Mouse (Mus musculus): Measurements from ENCODE around the gene Lrfn1. TPM values are rescaled to one million over a fixed set of nuclear protein-coding genes. Genes with fewer than 3 reads are reported as not detected.
A peak's percentile ranks its signal among the peaks of the same experiment; 100 is the strongest.

Gene Lrfn1
- total RNA-seq, 2 experiments from 2014 or later = 19.1 to 19.6 TPM

- peak; percentile 69 to 74 for DNase-seq (ENCODE audit: low spot score in 2 of 2)
Measured at GRCm38 (mm10) chr7:28446446-28446845, 5.3 kb upstream of the Lrfn1 start.

DNA sequence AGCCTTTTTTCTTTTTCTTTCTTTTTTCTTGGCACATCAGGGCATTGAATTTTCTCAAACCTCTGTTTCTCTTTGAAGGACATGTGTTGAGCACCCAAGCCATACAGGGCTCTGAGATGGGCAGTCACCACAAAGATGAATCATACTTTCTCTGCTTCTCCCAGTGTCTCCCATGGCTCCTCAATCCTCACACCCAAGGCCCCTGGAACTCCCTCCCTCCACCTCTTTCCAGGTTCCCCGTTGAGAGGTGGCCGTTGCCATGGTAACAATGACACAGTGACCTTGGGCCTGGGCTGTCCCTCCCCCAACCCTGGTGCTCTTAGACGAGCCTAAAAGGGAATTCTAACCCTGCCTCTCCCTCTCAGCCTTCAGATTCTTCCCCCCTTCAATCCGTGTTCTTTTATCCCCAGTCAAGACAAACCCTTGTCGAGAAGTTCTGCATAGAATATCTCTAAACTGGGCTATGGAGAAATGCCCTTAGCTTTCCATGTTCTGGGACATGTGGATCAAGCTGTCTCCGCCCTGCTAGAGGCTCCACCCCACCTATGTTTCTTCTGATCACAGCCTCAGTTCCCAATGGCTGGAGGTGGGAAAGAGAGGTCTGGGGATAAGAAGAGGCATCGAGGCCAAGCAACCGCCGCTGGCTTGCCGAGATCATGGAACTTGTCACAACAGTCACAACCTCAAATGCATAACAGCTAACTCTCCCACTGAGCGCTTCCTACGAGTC is 4.5 kb upstream of the Lrfn1 start:
- DNase-seq (ENCODE audit: low spot score in 2 of 2) = no peak

- no peak for DNase-seq (ENCODE audit: low spot score in 2 of 2)
Measured at GRCm38 (mm10) chr7:28447865-28448820, 3.6 kb upstream of the Lrfn1 start.

DNA sequence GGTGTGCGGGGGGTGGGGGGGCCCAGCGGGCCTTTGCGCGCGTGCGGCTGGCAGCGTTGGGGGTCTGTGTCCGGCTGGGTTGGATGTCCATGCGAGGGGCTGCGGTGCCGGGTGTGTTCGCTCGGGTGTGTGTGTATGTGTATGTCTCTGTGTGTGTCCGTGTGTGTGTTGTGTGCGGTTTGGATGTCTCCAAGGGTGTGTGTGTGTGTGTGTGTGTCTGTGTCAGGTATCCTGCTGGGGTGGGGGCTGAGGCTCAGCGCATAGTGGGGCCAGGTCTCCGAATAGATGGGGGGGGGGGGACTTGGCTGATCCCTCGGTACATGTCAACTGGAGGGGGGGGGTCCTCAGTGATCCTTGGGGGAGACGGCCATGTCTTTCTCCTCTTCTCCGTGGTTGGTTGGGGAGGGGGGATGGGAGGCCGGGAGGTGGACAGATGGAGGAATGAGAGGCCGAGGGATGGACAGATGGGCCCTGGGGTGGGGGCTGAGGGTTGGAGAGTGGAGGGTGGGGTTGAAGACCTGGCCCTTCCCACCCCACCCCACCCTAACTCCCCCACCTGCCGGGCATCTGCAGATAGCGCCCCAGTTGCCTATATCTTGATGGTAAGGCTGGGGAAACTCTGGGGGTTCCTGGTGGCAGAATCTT is 703 bp downstream of the Lrfn1 start:
- DNase-seq (ENCODE audit: low spot score in 2 of 2) = no peak

DNA sequence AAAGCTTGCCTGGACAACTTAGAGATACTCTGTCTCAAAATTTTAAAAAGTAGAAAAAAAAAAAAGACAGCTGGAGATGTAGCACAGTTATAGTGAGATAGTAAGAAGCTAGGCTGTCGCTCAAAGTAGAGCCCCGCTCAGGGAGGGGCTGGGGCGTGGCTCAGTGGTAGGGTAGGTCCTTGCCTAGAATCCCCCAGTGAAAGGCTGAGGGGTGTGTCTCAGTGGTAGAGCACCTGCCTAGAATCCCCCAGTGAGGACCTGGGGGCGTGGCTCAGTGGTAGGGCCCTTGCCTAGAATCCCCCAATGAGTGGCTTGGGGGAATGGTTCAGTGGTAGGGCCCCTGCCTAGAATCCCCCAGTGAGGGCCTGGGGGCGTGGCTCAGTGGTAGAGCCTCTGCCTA is 8.6 kb downstream of the Lrfn1 start:
- DNase-seq (ENCODE audit: low spot score in 2 of 2) = no peak

DNA sequence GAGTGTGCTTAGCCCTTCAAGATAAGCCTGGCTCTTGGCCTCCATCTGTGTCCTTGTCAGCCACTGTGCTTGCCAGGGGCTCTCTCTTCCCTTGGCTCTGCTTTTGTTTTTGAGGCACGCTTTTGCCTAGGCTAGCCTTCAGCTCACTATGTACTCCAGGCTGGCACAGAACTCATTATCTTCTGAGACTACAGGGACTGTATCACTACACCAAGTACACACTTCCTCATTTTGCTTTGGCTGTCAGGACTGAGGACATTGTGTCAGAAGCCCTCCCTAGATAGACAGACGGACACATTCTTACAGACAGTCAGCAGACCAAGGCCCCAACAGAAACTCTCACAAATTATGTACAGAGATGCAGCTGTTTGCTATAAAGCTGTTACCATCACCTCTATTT is 11.0 kb downstream of the Lrfn1 start:
- no peak for DNase-seq (ENCODE audit: low spot score in 2 of 2)

DNA sequence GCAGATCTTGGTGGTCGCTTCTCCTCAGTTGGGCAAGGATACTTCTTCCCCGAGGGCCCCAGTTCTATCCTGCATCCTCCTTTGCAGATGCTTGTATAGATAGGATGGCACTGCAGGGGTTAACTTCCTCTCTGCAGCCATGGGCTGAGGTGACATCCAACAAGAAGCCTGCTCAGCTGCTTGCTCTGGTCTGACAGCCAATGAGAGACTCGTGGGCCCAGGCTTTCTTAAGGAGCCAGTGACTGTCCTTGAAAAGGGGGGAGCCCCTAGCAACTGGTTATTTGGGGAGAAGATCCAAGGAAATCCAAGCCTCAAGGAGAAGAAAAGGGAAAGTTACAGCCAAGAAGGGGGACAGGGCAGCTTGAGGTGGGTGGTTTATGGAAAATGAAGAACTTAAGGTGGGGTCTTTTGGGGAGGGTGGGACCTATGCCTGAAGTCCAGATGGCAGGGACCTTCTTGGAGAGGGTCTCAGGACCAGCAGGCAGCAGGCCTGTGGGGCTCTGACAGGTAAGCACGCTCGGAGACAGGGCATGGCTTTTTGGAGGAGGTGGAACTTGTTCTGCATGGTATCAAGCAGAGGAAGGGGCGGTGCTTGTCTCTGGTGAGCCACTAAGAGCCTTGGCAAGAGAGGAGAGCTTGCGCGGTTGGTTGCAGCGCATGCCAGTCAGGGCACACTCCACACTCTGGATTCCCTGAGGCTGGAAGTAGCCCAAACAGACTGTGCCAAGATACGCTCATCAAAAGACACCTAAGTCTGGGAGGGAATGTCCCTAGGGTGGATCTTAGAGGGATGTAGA is 12.8 kb downstream of the Lrfn1 start:
- DNase-seq (ENCODE audit: low spot score in 2 of 2) = peak in 1 of 2 experiments; percentile 28

- no peak for DNase-seq (ENCODE audit: low spot score in 2 of 2)
Measured at GRCm38 (mm10) chr7:28466721-28467212, 15.0 kb downstream of the Lrfn1 start.

GRCm38 (mm10) chr7:28467213-28467751 is 15.5 kb downstream of the Lrfn1 start:
- DNase-seq (ENCODE audit: low spot score in 2 of 2) = peak in 1 of 2 experiments; percentile 43

DNA sequence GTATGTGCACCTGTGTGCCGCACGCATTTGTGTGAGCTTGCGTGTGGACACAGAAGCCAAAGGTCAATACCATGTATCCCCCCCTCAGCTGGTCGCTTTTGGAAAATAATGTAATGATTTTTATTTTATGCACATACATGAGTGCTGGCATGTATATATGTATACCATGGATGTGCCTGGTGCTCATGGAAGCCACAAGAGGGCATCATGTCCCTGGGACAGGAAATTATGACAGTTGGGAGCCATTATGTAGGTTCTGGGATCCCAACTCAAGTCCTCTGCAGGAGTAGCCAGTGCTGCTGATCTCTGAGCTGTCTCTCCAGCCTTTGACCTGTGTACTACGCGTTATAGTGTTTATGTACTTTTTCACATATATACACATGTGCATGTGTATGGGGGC is 24.4 kb downstream of the Lrfn1 start:
- DNase-seq (ENCODE audit: low spot score in 2 of 2) = no peak

DNA sequence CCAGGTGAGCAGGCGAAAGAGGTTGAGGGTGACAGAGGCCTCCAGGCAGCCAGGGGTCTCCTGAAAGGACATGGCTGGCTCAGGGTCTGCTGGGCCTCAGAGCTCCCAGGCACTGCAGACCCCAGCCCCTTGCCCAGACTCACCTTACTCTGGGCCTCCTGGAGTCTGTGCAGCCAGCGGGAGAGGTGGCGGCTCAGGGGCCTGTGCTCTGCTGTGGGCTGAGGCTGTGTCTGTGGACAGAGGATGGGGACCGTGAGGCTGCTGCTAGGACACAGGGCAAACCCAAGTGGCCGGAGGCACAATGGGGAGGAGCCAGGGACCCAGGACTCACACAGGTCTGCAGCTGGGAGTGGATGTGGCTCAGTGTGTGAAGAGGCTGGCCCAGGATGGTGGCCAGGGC is 25.6 kb downstream of the Lrfn1 start:
- no peak for DNase-seq (ENCODE audit: low spot score in 2 of 2)

- no peak for DNase-seq (ENCODE audit: low spot score in 2 of 2)
Measured at GRCm38 (mm10) chr7:28478854-28479253, 27.1 kb downstream of the Lrfn1 start.

- DNase-seq (ENCODE audit: low spot score in 2 of 2) = no peak
Measured at GRCm38 (mm10) chr7:28482854-28483253, 31.1 kb downstream of the Lrfn1 start.

GRCm38 (mm10) chr7:28484192-28484591 is 32.4 kb downstream of the Lrfn1 start:
- no peak for DNase-seq (ENCODE audit: low spot score in 2 of 2)

GRCm38 (mm10) chr7:28488030-28488491 is 36.3 kb downstream of the Lrfn1 start:
- DNase-seq (ENCODE audit: low spot score in 2 of 2) = no peak

- peak in 1 of 2 experiments; percentile 41 for DNase-seq (ENCODE audit: low spot score in 2 of 2)
Measured at GRCm38 (mm10) chr7:28490410-28490809, 38.6 kb downstream of the Lrfn1 start.

GRCm38 (mm10) chr7:28490903-28491302 is 39.1 kb downstream of the Lrfn1 start:
- DNase-seq (ENCODE audit: low spot score in 2 of 2) = no peak

- DNase-seq (ENCODE audit: low spot score in 2 of 2) = no peak
Measured at GRCm38 (mm10) chr7:28492310-28492709, 40.5 kb downstream of the Lrfn1 start.

DNA sequence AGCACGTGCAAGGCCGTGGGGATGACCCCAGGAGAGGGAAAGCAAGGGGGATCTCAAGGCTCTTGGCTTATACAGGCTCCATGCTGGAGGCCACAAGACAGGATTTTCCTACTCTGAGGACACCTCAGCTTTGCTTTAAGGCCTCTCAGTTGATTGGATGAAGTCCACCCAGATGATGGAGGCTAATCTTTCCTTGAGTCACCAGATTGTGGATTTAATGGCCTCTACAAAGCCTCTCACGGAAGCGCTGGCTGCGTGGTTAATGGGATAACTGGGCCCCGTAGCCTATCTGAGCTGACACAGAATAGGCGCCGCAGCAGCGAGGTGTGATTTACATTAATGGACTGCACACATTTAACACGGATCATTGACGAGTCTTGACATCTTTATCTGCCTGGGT is 43.6 kb downstream of the Lrfn1 start:
- no peak for DNase-seq (ENCODE audit: low spot score in 2 of 2)

DNA sequence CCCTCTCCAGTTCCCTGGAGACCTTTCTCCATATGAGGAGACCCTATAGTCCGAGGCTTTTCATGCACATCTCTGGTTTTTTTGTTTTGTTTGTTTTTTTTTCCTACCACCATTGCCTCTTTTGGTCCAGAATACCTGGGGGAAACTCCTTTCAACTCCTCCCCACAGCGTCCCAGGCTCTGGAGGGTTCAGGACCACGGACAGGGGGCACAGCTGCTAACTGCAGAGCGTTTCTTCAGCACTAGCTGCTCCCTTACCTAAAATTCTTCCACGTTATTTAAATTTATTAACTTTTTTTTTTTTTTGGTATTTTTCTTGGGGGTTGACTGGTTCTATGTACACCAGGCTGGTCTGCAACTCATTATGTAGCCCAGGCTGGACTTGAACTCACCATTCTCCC is 53.8 kb downstream of the Lrfn1 start:
- no peak for DNase-seq (ENCODE audit: low spot score in 2 of 2)
